Mouse (Mus musculus): ENCODE measurements around the gene Galt. TPM values are rescaled to one million over a fixed set of nuclear protein-coding genes. Genes with fewer than 3 reads are reported as not detected.

Gene Galt
- polyA plus RNA-seq, 1 experiment = 196 TPM

GRCm38 (mm10) chr4:41712421-41713196 is 42.4 kb upstream of the Galt start:
- Histone ChIP-seq H3K27me3 (ENCODE audit: control insufficient read depth, insufficient read depth, low read length) (no peaks in the 10 kb centered on the region), H3K4me1 (ENCODE audit: control insufficient read depth, insufficient read depth, low read length) (peaks cover 9% of the 10 kb centered on the region; the same call in 1 of the 2 replicates), H3K27ac (ENCODE audit: insufficient read depth, low read length) (peak overlapping the region; percentile 81), H3K4me3 (replicated peaks; ENCODE audit: insufficient read depth, low read depth, low read length) (peak overlapping the region; percentile 90)
- DNase-seq = peak in 1 of 2 experiments; percentile 54
- 7% methylated on average over 31 of the region's 31 CpGs for WGBS
- TF ChIP-seq CTCF (IDR thresholded peaks at IDR 0.05; ENCODE audit: borderline replicate concordance, insufficient read depth, low read depth, low read length) = no peak

DNA sequence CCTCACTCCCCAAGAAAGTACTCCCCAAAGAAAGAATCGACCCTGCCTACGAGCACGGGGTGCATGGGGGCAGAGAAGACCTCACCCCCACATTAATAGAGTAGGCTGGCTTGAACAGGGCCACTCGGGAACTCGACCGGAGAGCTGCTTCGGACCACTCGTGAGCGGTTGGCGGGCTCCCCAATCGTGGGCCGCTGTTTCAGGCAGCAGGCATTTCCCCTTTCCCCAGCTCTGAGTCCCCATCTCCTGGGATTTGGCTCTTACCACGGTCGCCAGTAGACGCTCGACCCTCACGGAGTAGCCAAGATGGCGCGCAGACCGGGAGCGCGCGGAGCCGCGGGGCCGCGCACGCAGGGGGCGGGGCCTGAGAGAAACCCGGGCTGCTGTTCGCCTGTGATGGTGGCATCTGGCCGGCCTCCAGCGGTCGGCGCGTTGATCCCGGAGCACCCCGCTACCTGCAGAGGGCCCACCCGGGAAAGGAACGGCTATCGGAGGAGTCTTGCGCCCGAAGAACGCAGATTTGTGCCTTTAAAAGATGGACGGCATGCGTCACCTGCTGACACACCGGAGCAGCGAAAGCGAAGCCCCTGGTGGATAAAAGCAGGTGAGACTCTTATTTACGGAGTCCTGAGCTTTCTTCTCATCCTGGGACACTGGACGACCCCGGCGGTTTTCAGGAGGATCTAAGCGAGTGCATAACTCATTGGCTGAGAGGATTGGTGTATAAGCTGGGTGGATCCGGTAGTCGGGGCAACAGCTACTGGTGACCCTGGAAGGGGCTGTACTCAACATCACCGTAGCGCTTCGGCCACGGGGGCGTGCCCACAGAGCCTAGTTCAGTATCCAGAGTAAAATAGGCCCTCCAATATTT is 41.6 kb upstream of the Galt start, which contains the start of gene Rpp25l:
Gene Rpp25l, minus strand, starts transcription at position 338 of the 871 bp plus-strand sequence.
- DNase-seq = peak; percentile 84 to 89
- under 1% methylated on average over 61 of the region's 61 CpGs for WGBS
- peaks cover 9% of the 10 kb centered on the region; the same call in 1 of the 2 replicates for H3K4me1 ChIP-seq (ENCODE audit: control insufficient read depth, insufficient read depth, low read length)
- peak within 1 kb of the TSS; percentile 90 for H3K4me3 ChIP-seq (replicated peaks; ENCODE audit: insufficient read depth, low read depth, low read length)
- peak within 1 kb of the TSS; percentile 81 for H3K27ac ChIP-seq (ENCODE audit: insufficient read depth, low read length)
- H3K27me3 ChIP-seq (ENCODE audit: control insufficient read depth, insufficient read depth, low read length) = no peaks in the 10 kb centered on the region
- TF ChIP-seq POLR2A (IDR thresholded peaks at IDR 0.05; ENCODE audit: borderline replicate concordance, insufficient read depth, low read length) = peak; percentile 92
- peak; percentile 28; the same call in 1 of the 2 replicates for TF ChIP-seq CTCF (IDR thresholded peaks at IDR 0.05; ENCODE audit: borderline replicate concordance, insufficient read depth, low read depth, low read length)

GRCm38 (mm10) chr4:41714276-41714675 is 40.8 kb upstream of the Galt start:
- Histone ChIP-seq H3K27me3 (ENCODE audit: control insufficient read depth, insufficient read depth, low read length) (no peaks in the 10 kb centered on the region), H3K27ac (ENCODE audit: insufficient read depth, low read length) (no peak overlapping the region), H3K4me3 (replicated peaks; ENCODE audit: insufficient read depth, low read depth, low read length) (peak overlapping the region; percentile 33), H3K4me1 (ENCODE audit: control insufficient read depth, insufficient read depth, low read length) (peaks cover 9% of the 10 kb centered on the region; the same call in 1 of the 2 replicates)
- peak; percentile 79 to 82 for DNase-seq
- 6% methylated on average over 8 of the region's 8 CpGs for WGBS
- no peak for TF ChIP-seq POLR2A (IDR thresholded peaks at IDR 0.05; ENCODE audit: borderline replicate concordance, insufficient read depth, low read length)
- TF ChIP-seq CTCF (IDR thresholded peaks at IDR 0.05; ENCODE audit: borderline replicate concordance, insufficient read depth, low read depth, low read length) = peak; percentile 87

GRCm38 (mm10) chr4:41715082-41715481 is 39.9 kb upstream of the Galt start:
- Histone ChIP-seq H3K27ac (ENCODE audit: insufficient read depth, low read length) (no peak overlapping the region), H3K4me3 (replicated peaks; ENCODE audit: insufficient read depth, low read depth, low read length) (no peak overlapping the region), H3K27me3 (ENCODE audit: control insufficient read depth, insufficient read depth, low read length) (no peaks in the 10 kb centered on the region), H3K4me1 (ENCODE audit: control insufficient read depth, insufficient read depth, low read length) (peaks cover 9% of the 10 kb centered on the region; the same call in 1 of the 2 replicates)
- 46% methylated on average over 8 of the region's 8 CpGs for WGBS
- TF ChIP-seq POLR2A (IDR thresholded peaks at IDR 0.05; ENCODE audit: borderline replicate concordance, insufficient read depth, low read length) (no peak), CTCF (IDR thresholded peaks at IDR 0.05; ENCODE audit: borderline replicate concordance, insufficient read depth, low read depth, low read length) (no peak)
- no peak for DNase-seq

GRCm38 (mm10) chr4:41715596-41715995 is 39.4 kb upstream of the Galt start:
- Histone ChIP-seq H3K27me3 (ENCODE audit: control insufficient read depth, insufficient read depth, low read length) (no peaks in the 10 kb centered on the region), H3K4me1 (ENCODE audit: control insufficient read depth, insufficient read depth, low read length) (peaks cover 9% of the 10 kb centered on the region; the same call in 1 of the 2 replicates), H3K4me3 (replicated peaks; ENCODE audit: insufficient read depth, low read depth, low read length) (no peak overlapping the region), H3K27ac (ENCODE audit: insufficient read depth, low read length) (no peak overlapping the region)
- WGBS = 82% methylated on average over 5 of the region's 5 CpGs
- TF ChIP-seq POLR2A (IDR thresholded peaks at IDR 0.05; ENCODE audit: borderline replicate concordance, insufficient read depth, low read length) (no peak), CTCF (IDR thresholded peaks at IDR 0.05; ENCODE audit: borderline replicate concordance, insufficient read depth, low read depth, low read length) (peak; percentile 51; the same call in 1 of the 2 replicates)
- DNase-seq = peak; percentile 54 to 57

DNA sequence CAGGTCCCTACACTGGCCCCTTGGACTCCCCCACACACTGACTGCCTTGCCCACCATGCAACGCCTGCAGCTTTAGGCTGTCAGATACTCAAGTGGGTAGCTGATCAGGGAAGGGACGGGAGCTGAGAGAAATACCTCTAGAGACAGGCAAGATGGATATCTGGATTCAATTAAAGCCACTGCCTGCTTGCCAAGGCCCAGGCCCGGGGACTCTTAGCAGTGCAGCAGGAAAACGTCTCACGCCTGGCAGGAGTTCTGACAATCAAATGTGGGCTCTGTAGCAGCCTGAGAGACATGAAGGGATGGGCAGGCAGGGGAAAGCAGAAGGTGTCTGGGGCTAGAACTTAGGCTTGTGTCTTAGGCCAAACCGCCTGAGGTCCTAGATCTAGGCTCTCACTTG is 38.2 kb upstream of the Galt start:
- 60% methylated on average over 6 of the region's 6 CpGs for WGBS
- peaks cover 5% of the 10 kb centered on the region; the same call in 1 of the 2 replicates for H3K4me1 ChIP-seq (ENCODE audit: control insufficient read depth, insufficient read depth, low read length)
- TF ChIP-seq POLR2A (IDR thresholded peaks at IDR 0.05; ENCODE audit: borderline replicate concordance, insufficient read depth, low read length) = no peak
- no peak for TF ChIP-seq CTCF (IDR thresholded peaks at IDR 0.05; ENCODE audit: borderline replicate concordance, insufficient read depth, low read depth, low read length)
- no peak for DNase-seq
- no peak overlapping the region for H3K27ac ChIP-seq (ENCODE audit: insufficient read depth, low read length)
- H3K4me3 ChIP-seq (replicated peaks; ENCODE audit: insufficient read depth, low read depth, low read length) = no peak overlapping the region
- no peaks in the 10 kb centered on the region for H3K27me3 ChIP-seq (ENCODE audit: control insufficient read depth, insufficient read depth, low read length)

DNA sequence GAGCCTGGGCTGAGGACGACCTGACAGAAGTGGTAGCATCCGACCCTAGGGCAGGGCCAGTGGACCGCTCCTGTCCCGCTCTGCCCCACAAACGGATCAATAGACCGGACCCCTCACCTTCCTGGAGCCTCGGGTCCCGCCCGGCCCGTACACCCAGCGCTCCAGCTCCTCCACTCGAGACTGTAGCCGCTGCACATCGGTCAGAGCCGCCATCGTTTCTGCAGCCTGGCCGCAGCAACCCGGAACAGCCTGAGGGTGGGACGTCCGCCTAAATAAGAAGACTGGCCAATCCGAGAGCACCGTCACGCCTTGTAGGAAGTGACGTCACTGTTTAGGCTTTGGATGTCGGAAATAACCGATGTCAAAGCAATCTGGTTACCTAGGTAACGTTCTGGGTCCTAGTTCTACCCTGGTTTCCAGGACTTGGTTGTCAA is 32.1 kb upstream of the Galt start, which contains the start of gene Dctn3:
Gene Dctn3, minus strand, starts transcription at position 253 of the 434 bp plus-strand sequence.
- H3K4me3 ChIP-seq (replicated peaks; ENCODE audit: insufficient read depth, low read depth, low read length) = peak within 1 kb of the TSS; percentile 80
- H3K4me1 ChIP-seq (ENCODE audit: control insufficient read depth, insufficient read depth, low read length) = peaks cover 5% of the 10 kb centered on the region; the same call in 1 of the 2 replicates
- TF ChIP-seq POLR2A (IDR thresholded peaks at IDR 0.05; ENCODE audit: borderline replicate concordance, insufficient read depth, low read length) = peak; percentile 95
- TF ChIP-seq CTCF (IDR thresholded peaks at IDR 0.05; ENCODE audit: borderline replicate concordance, insufficient read depth, low read depth, low read length) = no peak
- H3K27ac ChIP-seq (ENCODE audit: insufficient read depth, low read length) = no peak within 1 kb of the TSS
- no peaks in the 10 kb centered on the region for H3K27me3 ChIP-seq (ENCODE audit: control insufficient read depth, insufficient read depth, low read length)
- WGBS = 1% methylated on average over 27 of the region's 27 CpGs
- peak; percentile 87 to 95 for DNase-seq

Data from cerebellum, adult 2 months (tissue).